Mouse (Mus musculus) brain, embryonic 14.5 days (tissue): Measurements from ENCODE around the gene Mrtfb. TPM values are rescaled to one million over a fixed set of nuclear protein-coding genes. Genes with fewer than 3 reads are reported as not detected.

ENCODE experiments used
- DNase-seq: peaks from one replicate; pipeline ENCODE4 v3.0.0-alpha.2; 2011; ENCODE audit warnings: low read depth
- CTCF ChIP-seq: fragments of 200-500 bp; IDR thresholded peaks from 2 replicates; pipeline ENCODE4 v1.5.1; 2012; ENCODE audit warnings: inconsistent platforms, mild to moderate bottlenecking, moderate library complexity, borderline replicate concordance; ENCODE audit not compliant: insufficient read depth, insufficient read length; ENCODE audit errors: extremely low read depth
- POLR2A ChIP-seq: fragments of 200-500 bp; IDR thresholded peaks from 2 replicates; pipeline ENCODE4 v1.6.1; 2012; ENCODE audit warnings: mild to moderate bottlenecking, inconsistent platforms, borderline replicate concordance; ENCODE audit not compliant: poor library complexity, insufficient read depth, insufficient read length, severe bottlenecking; ENCODE audit errors: extremely low read depth
- polyA plus RNA-seq: library from polyadenylated mRNA; depleted of rRNA; stranded (reverse); fragments of >200 nt; gene quantifications from 2 replicates; pipeline ENCODE4 v1.2.3, GENCODE M21; 2012

The Mrtfb gene
- polyA plus RNA-seq, 1 experiment: 12.1 TPM

GRCm38 (mm10) chr16:13435627-13436026 is 179.3 kb downstream of the Mrtfb start:
- no peak for DNase-seq
- TF ChIP-seq POLR2A: no peak
- peak; percentile 17; the same call in 1 of the 2 replicates for TF ChIP-seq CTCF

GRCm38 (mm10) chr16:13437037-13437769 is 180.9 kb downstream of the Mrtfb start:
- DNase-seq: peak; percentile 98
- no peak for TF ChIP-seq CTCF
- TF ChIP-seq POLR2A: 0 out of 2 replicates have a peak, but pooled peaks have one; percentile 15

- peak; percentile 80 for DNase-seq
- TF ChIP-seq CTCF: peak; percentile 35; the same call in 1 of the 2 replicates
- TF ChIP-seq POLR2A: no peak
These were observed 181.6 kb downstream of the Mrtfb start for GRCm38 (mm10) chr16:13437770-13438372.

- TF ChIP-seq POLR2A (no peak), CTCF (peak; percentile 66)
- DNase-seq: no peak
These were observed 184.2 kb downstream of the Mrtfb start for GRCm38 (mm10) chr16:13440468-13440867.

GRCm38 (mm10) chr16:13443764-13444163 is 187.5 kb downstream of the Mrtfb start:
- no peak for DNase-seq
- TF ChIP-seq CTCF (no peak), POLR2A (no peak)

GRCm38 (mm10) chr16:13445461-13445860 is 189.2 kb downstream of the Mrtfb start:
- TF ChIP-seq CTCF (no peak), POLR2A (no peak)
- peak; percentile 69 for DNase-seq

- peak; percentile 65 for DNase-seq
- TF ChIP-seq CTCF (peak; percentile 22; the same call in 1 of the 2 replicates), POLR2A (no peak)
These were observed 190.2 kb downstream of the Mrtfb start for GRCm38 (mm10) chr16:13446488-13446887.

GRCm38 (mm10) chr16:13446971-13447283 is 190.6 kb downstream of the Mrtfb start:
- TF ChIP-seq POLR2A (no peak), CTCF (no peak)
- DNase-seq: no peak

- DNase-seq: no peak
- no peak for TF ChIP-seq CTCF
- no peak for TF ChIP-seq POLR2A
These were observed 191.2 kb downstream of the Mrtfb start for GRCm38 (mm10) chr16:13447284-13448050.

- peak; percentile 39 for DNase-seq
- TF ChIP-seq CTCF: no peak
- no peak for TF ChIP-seq POLR2A
These were observed 191.9 kb downstream of the Mrtfb start for GRCm38 (mm10) chr16:13448051-13448705.

GRCm38 (mm10) chr16:13448706-13449090 is 192.4 kb downstream of the Mrtfb start:
- DNase-seq: no peak
- no peak for TF ChIP-seq POLR2A
- no peak for TF ChIP-seq CTCF
